Mouse (Mus musculus): ENCODE results near the gene Adarb2. TPM values are rescaled to one million over a fixed set of nuclear protein-coding genes. Genes with fewer than 3 reads are reported as not detected.

Gene Adarb2
- polyA plus RNA-seq, 1 experiment from 2014 or later, result 1.0 TPM

GRCm38 (mm10) chr13:8805931-8806330 lies 603.3 kb downstream of the Adarb2 start:
- no peaks in the 10 kb centered on the region for H3K27me3 ChIP-seq (ENCODE audit: control insufficient read depth, insufficient read depth, low read length)
- no peak overlapping the region for H3K4me2 ChIP-seq (ENCODE audit: low read depth, severe bottlenecking)
- no peak overlapping the region for H3K27ac ChIP-seq (replicated peaks; ENCODE audit: low read depth, low read length)
- H3K9ac ChIP-seq (ENCODE audit: low read length), result no peak overlapping the region
- 99% methylated on average over 2 of the region's 2 CpGs for WGBS
- DNase-seq (ENCODE audit: low spot score) (no peak), ATAC-seq (ENCODE audit: insufficient number of reproducible peaks, low FRiP score, low TSS enrichment, low read depth) (no peak)
- no peaks in the 10 kb centered on the region for H3K4me1 ChIP-seq (ENCODE audit: control insufficient read depth, insufficient read depth, low read length)
- no peaks in the 10 kb centered on the region; the same call in 1 of the 2 replicates for H3K36me3 ChIP-seq (ENCODE audit: control insufficient read depth, insufficient read depth, low read length)
- no peaks in the 10 kb centered on the region for H3K9me3 ChIP-seq (ENCODE audit: control insufficient read depth, low read length)
- no peak overlapping the region for H3K4me3 ChIP-seq (ENCODE audit: low read depth, low read length)

Data from limb, embryonic 11.5 days (tissue).